Mouse (Mus musculus): ENCODE measurements at regions not wholly inside any gene's neighbourhood (a gene's known extent, or its start where the extent isn't known, plus 50 kb on each side); places are given as distances from the start of the nearest gene placed in this dataset.
A peak's percentile ranks its signal among the peaks of the same experiment; 100 is the strongest.

GRCm38 (mm10) chr4:131217083-131217482 lies 272.9 kb downstream of the Matn1 start:
- DNase-seq, result no peak

- DNase-seq, result no peak
Observed at GRCm38 (mm10) chr4:131217571-131218155, 273.5 kb downstream of the Matn1 start.

GRCm38 (mm10) chr4:131220966-131221365 lies 276.8 kb downstream of the Matn1 start:
- DNase-seq, result no peak

GRCm38 (mm10) chr4:131230361-131230760 lies 286.2 kb downstream of the Matn1 start:
- no peak for DNase-seq

GRCm38 (mm10) chr4:131236611-131237031 lies 292.4 kb downstream of the Matn1 start:
- DNase-seq, result no peak

GRCm38 (mm10) chr4:131238591-131238990 lies 294.4 kb downstream of the Matn1 start:
- DNase-seq, result no peak

- DNase-seq, result no peak
Observed at GRCm38 (mm10) chr4:131239132-131239531, 294.9 kb downstream of the Matn1 start.

- DNase-seq, result no peak
Observed at GRCm38 (mm10) chr4:131240457-131240856, 296.3 kb downstream of the Matn1 start.

- no peak for DNase-seq
Observed at GRCm38 (mm10) chr4:131242250-131242649, 298.1 kb downstream of the Matn1 start.

- DNase-seq, result no peak
Observed at GRCm38 (mm10) chr4:131243744-131244387, 299.7 kb downstream of the Matn1 start.

- peak in 1 of 2 experiments; percentile 29 for DNase-seq
Observed at GRCm38 (mm10) chr4:131252602-131253442, 308.6 kb downstream of the Matn1 start.

GRCm38 (mm10) chr4:131253443-131253817 lies 309.2 kb downstream of the Matn1 start:
- no peak for DNase-seq

- DNase-seq, result no peak
Observed at GRCm38 (mm10) chr4:131254243-131254642, 310.1 kb downstream of the Matn1 start.

GRCm38 (mm10) chr4:131254691-131255090 lies 310.5 kb downstream of the Matn1 start:
- DNase-seq, result no peak

- no peak for DNase-seq
Observed at GRCm38 (mm10) chr4:131261236-131261635, 317.1 kb downstream of the Matn1 start.

- DNase-seq, result no peak
Observed at GRCm38 (mm10) chr4:131262909-131263308, 318.7 kb downstream of the Matn1 start.

- no peak for DNase-seq
Observed at GRCm38 (mm10) chr4:131266764-131267163, 322.6 kb downstream of the Matn1 start.

- peak in 1 of 2 experiments; percentile 4 for DNase-seq
Observed at GRCm38 (mm10) chr4:131267760-131268159, 323.6 kb downstream of the Matn1 start.

GRCm38 (mm10) chr4:131270192-131270591 lies 326.0 kb downstream of the Matn1 start:
- DNase-seq, result no peak

GRCm38 (mm10) chr4:131272060-131272459 lies 327.9 kb downstream of the Matn1 start:
- DNase-seq, result no peak

- DNase-seq, result no peak
Observed at GRCm38 (mm10) chr4:131293560-131293959, 349.4 kb downstream of the Matn1 start.

- no peak for DNase-seq
Observed at GRCm38 (mm10) chr4:131298011-131298674, 354.0 kb downstream of the Matn1 start.

GRCm38 (mm10) chr4:131303936-131304335 lies 359.8 kb downstream of the Matn1 start:
- no peak for DNase-seq
